Mouse (Mus musculus): Measurements from ENCODE around the gene Mmaa. TPM values are rescaled to one million over a fixed set of nuclear protein-coding genes. Genes with fewer than 3 reads are reported as not detected.

The Mmaa gene
- total and polyA plus RNA-seq, 3 experiments, result 3.3 to 4.7 (median 4.1) TPM

Other genes starting within 250 kb of the Mmaa start
- not detected in 2 replicates for gene 1700011L22Rik, start 46.4 kb downstream of the Mmaa start, total RNA-seq (2012; rRNA removed)
- not detected in 2 replicates for gene 1700011L22Rik, start 46.4 kb downstream of the Mmaa start, total RNA-seq (2014; rRNA removed)
- not detected in 2 replicates for gene 1700011L22Rik, start 46.4 kb downstream of the Mmaa start, polyA plus RNA-seq (2012; ENCODE audit: insufficient read length, low read depth)
- gene Smad1, start 104.6 kb upstream of the Mmaa start, total RNA-seq (2012; rRNA removed), result not detected in 2 replicates
- gene Smad1, start 104.6 kb upstream of the Mmaa start, total RNA-seq (2014; rRNA removed), result not detected in 2 replicates
- not detected in 2 replicates for gene Smad1, start 104.6 kb upstream of the Mmaa start, polyA plus RNA-seq (2012; ENCODE audit: insufficient read length, low read depth)